Comparison of ENCODE assay signal across 35 mouse cellular contexts in genomic region chr6:128661249-128661648, GRCm38 (mm10). TPM values are rescaled to one million over a fixed set of nuclear protein-coding genes. Genes with fewer than 3 reads are reported as not detected.
"Had no signal": no experiment of that assay in that cellular context is flagged by ENCODE, and none has a peak within 500 bp of the region (broad histone marks: within the 10 kb centered on the region; RNA-seq: fewer than 3 reads in every experiment).

No protein-coding gene starts in this region.

- H3K36me3 ChIP-seq: heart, embryonic 10.5 days; heart, embryonic 12.5 days; hindbrain, embryonic 13.5 days; hindbrain, embryonic 15.5 days; limb, embryonic 10.5 days; limb, embryonic 12.5 days; liver, embryonic 13.5 days had no signal

- ATAC-seq: forebrain, postnatal 0 days; hindbrain, postnatal 0 days had no signal

- DNase-seq: forebrain, postnatal 0 days; gastrocnemius, postnatal 14 days; gastrocnemius, postnatal 36 days; heart, adult 18-20 months; heart, postnatal 10 days; heart, postnatal 36 days; kidney, adult 8-10 months; kidney, postnatal 10 days; kidney, postnatal 25 days; kidney, postnatal 4 days; liver; liver, embryonic 13.5 days had no signal

- H3K9me3 ChIP-seq: heart, embryonic 10.5 days; heart, embryonic 12.5 days; hindbrain, embryonic 13.5 days; hindbrain, embryonic 15.5 days; limb, embryonic 10.5 days; limb, embryonic 12.5 days; liver, embryonic 13.5 days had no signal

- H3K9ac ChIP-seq: forebrain, postnatal 0 days; heart, embryonic 12.5 days; hindbrain, embryonic 13.5 days; hindbrain, embryonic 15.5 days; limb, embryonic 12.5 days; liver, embryonic 13.5 days had no signal

- H3K27me3 ChIP-seq: heart, embryonic 12.5 days; hindbrain, embryonic 13.5 days; hindbrain, embryonic 15.5 days; limb, embryonic 12.5 days; liver, embryonic 13.5 days had no signal

- H3K27ac ChIP-seq: heart, embryonic 10.5 days; hindbrain, embryonic 13.5 days; hindbrain, embryonic 15.5 days; hindbrain, postnatal 0 days; layer of hippocampus, adult 2 months; left cerebral cortex, adult 2 months; limb, embryonic 10.5 days; limb, embryonic 12.5 days; liver, embryonic 13.5 days had no signal

- H3K4me3 ChIP-seq: heart, embryonic 10.5 days; heart, embryonic 12.5 days; hindbrain, embryonic 13.5 days; hindbrain, embryonic 15.5 days; layer of hippocampus, adult 2 months; left cerebral cortex, adult 2 months; limb, embryonic 10.5 days; limb, embryonic 12.5 days; liver, embryonic 13.5 days had no signal

- H3K4me2 ChIP-seq: heart, embryonic 12.5 days; hindbrain, embryonic 13.5 days; hindbrain, embryonic 15.5 days; limb, embryonic 12.5 days; liver, embryonic 13.5 days had no signal

- H3K4me1 ChIP-seq: heart, embryonic 10.5 days; heart, embryonic 12.5 days; hindbrain, embryonic 13.5 days; hindbrain, embryonic 15.5 days; limb, embryonic 10.5 days; limb, embryonic 12.5 days; liver, embryonic 13.5 days had no signal

RNA-seq across cellular contexts. Expression of gene Clec2h, which starts 0.9 kb away (rescaled TPM):
- total RNA-seq: forebrain, postnatal 0 days; gastrocnemius, adult 18-20 months; gastrocnemius, adult 8-10 months; gastrocnemius, postnatal 14 days; gastrocnemius, postnatal 36 days; heart, postnatal 10 days; hematopoietic stem cell, adult 5-6 weeks; hindbrain, postnatal 0 days; layer of hippocampus, adult 2 months; layer of hippocampus, postnatal 10 days; layer of hippocampus, postnatal 25 days; left cerebral cortex, postnatal 14 days; left cerebral cortex, postnatal 36 days had no signal
- polyA plus RNA-seq: forebrain, postnatal 0 days; heart, embryonic 10.5 days; heart, embryonic 14.5 days; hindbrain, embryonic 11.5 days; hindbrain, embryonic 13.5 days; hindbrain, embryonic 15.5 days; hindbrain, postnatal 0 days; kidney, embryonic 14.5 days; limb, embryonic 10.5 days; limb, embryonic 12.5 days; limb, embryonic 14.5 days; liver, embryonic 13.5 days had no signal

RNA-seq across cellular contexts. Expression of gene Klrb1a, which starts 37.9 kb away (rescaled TPM):
- total RNA-seq: forebrain, postnatal 0 days; gastrocnemius, adult 18-20 months; gastrocnemius, adult 8-10 months; gastrocnemius, postnatal 14 days; gastrocnemius, postnatal 36 days; heart, adult 18-20 months; heart, adult 8-10 months; heart, postnatal 10 days; heart, postnatal 36 days; hindbrain, postnatal 0 days; layer of hippocampus, adult 2 months; layer of hippocampus, postnatal 10 days; layer of hippocampus, postnatal 25 days; left cerebral cortex, adult 2 months; left cerebral cortex, postnatal 14 days; left cerebral cortex, postnatal 36 days had no signal
- polyA plus RNA-seq: forebrain, postnatal 0 days; heart, embryonic 10.5 days; heart, embryonic 12.5 days; heart, embryonic 14.5 days; hindbrain, embryonic 11.5 days; hindbrain, embryonic 13.5 days; hindbrain, embryonic 15.5 days; hindbrain, postnatal 0 days; intestine, embryonic 14.5 days; kidney, embryonic 14.5 days; kidney, embryonic 16.5 days; limb, embryonic 10.5 days; limb, embryonic 12.5 days; limb, embryonic 14.5 days had no signal
